Mouse (Mus musculus) G1E (cell line): ENCODE measurements around the gene Ccdc28a. TPM values are rescaled to one million over a fixed set of nuclear protein-coding genes. Genes with fewer than 3 reads are reported as not detected.

Source experiments
- ATAC-seq: 2 replicates; pipeline ENCODE4 v1.8.0; 2016; ENCODE audit warnings: mild to moderate bottlenecking; ENCODE audit not compliant: insufficient number of reproducible peaks, poor library complexity, low FRiP score, severe bottlenecking; ENCODE audit errors: extremely low read depth
- DNase-seq: peaks from one replicate; pipeline ENCODE4 v3.0.0; 2012; ENCODE audit warnings: low spot score
- H3K27me3 ChIP-seq: 2 replicates; pipeline ENCODE4 v1.6.1; 2012; ENCODE audit warnings: mild to moderate bottlenecking, low read length, inconsistent platforms; ENCODE audit not compliant: insufficient read depth
- H3K36me3 ChIP-seq: replicated peaks from 2 replicates; pipeline ENCODE3; 2012; ENCODE audit warnings: mild to moderate bottlenecking, inconsistent platforms
- H3K4me1 ChIP-seq: 2 replicates; pipeline ENCODE4 v1.6.1; 2012; ENCODE audit warnings: low read depth, low read length, inconsistent platforms, mixed read lengths; ENCODE audit not compliant: insufficient read depth
- H3K4me3 ChIP-seq: 2 replicates; pipeline ENCODE4 v1.5.1; 2012; ENCODE audit warnings: low read depth, mild to moderate bottlenecking, inconsistent platforms, low read length, moderate library complexity, mixed read lengths
- H3K9me3 ChIP-seq: replicated peaks from 2 replicates; pipeline ENCODE4 v1.6.1; 2012; ENCODE audit warnings: inconsistent platforms
- CTCF ChIP-seq: IDR thresholded peaks from 2 replicates; pipeline ENCODE4 v1.5.1; 2012; ENCODE audit warnings: low read depth, low read length, inconsistent platforms, mixed read lengths
- GATA1 ChIP-seq: IDR thresholded peaks from 2 replicates; pipeline ENCODE4 v1.6.1; 2012; ENCODE audit warnings: borderline replicate concordance, low read length, inconsistent platforms, mixed read lengths
- GATA2 ChIP-seq: IDR thresholded peaks from 2 replicates; pipeline ENCODE4 v1.6.1; 2012; ENCODE audit warnings: low read depth, low read length, inconsistent platforms, borderline replicate concordance
- POLR2AphosphoS5 ChIP-seq: IDR thresholded peaks from 2 replicates; pipeline ENCODE4 v1.6.1; 2012; ENCODE audit warnings: low read depth, low read length, inconsistent platforms; ENCODE audit not compliant: insufficient replicate concordance
- TAL1 ChIP-seq: conservative IDR thresholded peaks from 2 replicates; pipeline ENCODE4 v1.6.1; 2012; ENCODE audit warnings: low read depth, low read length, inconsistent platforms, mixed read lengths
- polyA plus RNA-seq: library from polyadenylated mRNA; stranded (reverse); fragments of >175 nt; gene quantifications from 2 replicates; pipeline ENCODE4 v1.2.3, GENCODE M21; 2012
- total RNA-seq, 2 experiments: library from RNA; stranded (forward) in 1 of 2; stranded (reverse) in 1 of 2; fragments of 200-1000 nt in 1 of 2; fragments of >200 nt in 1 of 2; fragmentation: Nextera tagmentation in 1 of 2; gene quantifications; 2 replicates each; pipeline ENCODE4 v1.2.3; 2014 to 2017

The Ccdc28a gene
- total and polyA plus RNA-seq, 3 experiments, result 0.81 to 22.3 (median 18.6) TPM

- TF ChIP-seq POLR2AphosphoS5 (no peak), GATA1 (no peak), TAL1 (no peak), CTCF (no peak), GATA2 (no peak)
- H3K4me3 ChIP-seq, result no peak overlapping the region
- ATAC-seq, result no peak
- H3K9me3 ChIP-seq, result no peaks in the 10 kb centered on the region
- no peaks in the 10 kb centered on the region for H3K36me3 ChIP-seq
- DNase-seq, result no peak
- peaks cover 13% of the 10 kb centered on the region; the same call in 1 of the 2 replicates for H3K27me3 ChIP-seq
- H3K4me1 ChIP-seq, result peaks cover 2% of the 10 kb centered on the region; the same call in 1 of the 2 replicates
Measured at GRCm38 (mm10) chr10:18198286-18199015, 36.3 kb downstream of the Ccdc28a start.

GRCm38 (mm10) chr10:18197206-18197979 is 37.4 kb downstream of the Ccdc28a start:
- H3K27me3 ChIP-seq, result peaks cover 11% of the 10 kb centered on the region; the same call in 1 of the 2 replicates
- ATAC-seq, result peak; percentile 75

GRCm38 (mm10) chr10:18194737-18195141 is 40.1 kb downstream of the Ccdc28a start:
- Histone ChIP-seq H3K9me3 (no peaks in the 10 kb centered on the region), H3K4me3 (no peak overlapping the region), H3K4me1 (peaks cover 2% of the 10 kb centered on the region; the same call in 1 of the 2 replicates), H3K36me3 (no peaks in the 10 kb centered on the region), H3K27me3 (peaks cover 8% of the 10 kb centered on the region; the same call in 1 of the 2 replicates)
- TF ChIP-seq POLR2AphosphoS5 (no peak), GATA1 (no peak), GATA2 (no peak), TAL1 (no peak), CTCF (no peak)
- DNase-seq (no peak), ATAC-seq (no peak)

More at GRCm38 (mm10) chr10:18197206-18197979, 37.4 kb downstream of the Ccdc28a start:
- H3K4me3 ChIP-seq, result no peak overlapping the region
- no peaks in the 10 kb centered on the region for H3K9me3 ChIP-seq
- TF ChIP-seq GATA1, result no peak
- no peak for TF ChIP-seq GATA2
- TF ChIP-seq TAL1, result no peak
- peak; percentile 76 for TF ChIP-seq CTCF
- no peak for TF ChIP-seq POLR2AphosphoS5
- H3K36me3 ChIP-seq, result no peaks in the 10 kb centered on the region
- peak; percentile 28 for DNase-seq
- H3K4me1 ChIP-seq, result peaks cover 2% of the 10 kb centered on the region; the same call in 1 of the 2 replicates

GRCm38 (mm10) chr10:18194156-18194555 is 40.6 kb downstream of the Ccdc28a start:
- ATAC-seq (no peak), DNase-seq (no peak)
- Histone ChIP-seq H3K4me3 (no peak overlapping the region), H3K27me3 (peaks cover 8% of the 10 kb centered on the region), H3K36me3 (no peaks in the 10 kb centered on the region), H3K9me3 (no peaks in the 10 kb centered on the region), H3K4me1 (peaks cover 2% of the 10 kb centered on the region; the same call in 1 of the 2 replicates)
- no peak for TF ChIP-seq GATA1
- no peak for TF ChIP-seq GATA2
- TF ChIP-seq POLR2AphosphoS5, result no peak
- TF ChIP-seq CTCF, result no peak
- no peak for TF ChIP-seq TAL1

GRCm38 (mm10) chr10:18193221-18193620 is 41.6 kb downstream of the Ccdc28a start:
- Histone ChIP-seq H3K4me3 (no peak overlapping the region), H3K9me3 (no peaks in the 10 kb centered on the region), H3K27me3 (peaks cover 4% of the 10 kb centered on the region), H3K36me3 (no peaks in the 10 kb centered on the region), H3K4me1 (peaks cover 2% of the 10 kb centered on the region; the same call in 1 of the 2 replicates)
- no peak for DNase-seq
- TF ChIP-seq TAL1 (no peak), GATA1 (no peak), POLR2AphosphoS5 (no peak)
- no peak for ATAC-seq

GRCm38 (mm10) chr10:18191706-18192105 is 43.1 kb downstream of the Ccdc28a start:
- no peaks in the 10 kb centered on the region for H3K36me3 ChIP-seq
- no peak overlapping the region for H3K4me3 ChIP-seq
- no peak for ATAC-seq
- H3K9me3 ChIP-seq, result no peaks in the 10 kb centered on the region
- H3K27me3 ChIP-seq, result peaks cover 9% of the 10 kb centered on the region
- peaks cover 2% of the 10 kb centered on the region; the same call in 1 of the 2 replicates for H3K4me1 ChIP-seq
- DNase-seq, result no peak
- no peak for TF ChIP-seq GATA1
- no peak for TF ChIP-seq CTCF
- no peak for TF ChIP-seq TAL1
- no peak for TF ChIP-seq GATA2
- TF ChIP-seq POLR2AphosphoS5, result no peak
